Mouse (Mus musculus): ENCODE results near the gene Fyb. TPM values are rescaled to one million over a fixed set of nuclear protein-coding genes. Genes with fewer than 3 reads are reported as not detected.

Fyb gene
- total RNA-seq (2021) = 1 to 10 TPM; 3.7 to 4.3 TPM
- long read RNA-seq, experiment 1 = 0 reads
- long read RNA-seq, experiment 2 = 0 reads

DNA sequence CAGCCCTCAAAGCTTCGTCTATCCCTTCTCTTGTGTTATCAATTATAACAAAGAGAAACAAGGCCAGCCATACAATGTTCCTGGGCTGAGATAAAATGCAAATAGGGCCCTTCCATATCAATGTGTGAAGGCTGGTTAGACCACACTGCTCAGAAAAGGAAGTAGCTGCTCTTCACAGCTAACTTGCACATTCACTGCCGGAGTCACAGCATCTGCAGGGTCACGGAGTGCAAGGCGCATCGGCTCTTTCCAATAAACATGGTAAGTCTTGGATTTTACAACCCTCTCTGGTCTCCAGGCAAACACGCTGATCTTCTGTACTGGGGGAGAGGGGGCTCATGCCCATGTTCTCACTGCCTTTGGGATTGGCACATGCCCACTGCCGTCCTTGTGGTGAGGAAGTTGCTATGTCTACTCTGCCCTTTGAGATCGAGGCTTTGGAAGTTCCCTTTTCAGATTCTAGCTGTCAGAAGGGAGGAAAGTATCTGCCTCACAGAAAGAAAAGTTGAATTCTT is at the start of gene Fyb:
Gene Fyb, plus strand, starts transcription at position 201 of the 515 bp plus-strand sequence.
- no peak for DNase-seq

GRCm38 (mm10) chr15:6483561-6483960 is 39.1 kb upstream of the Fyb start:
- DNase-seq = no peak

- DNase-seq = no peak
These were observed 30.3 kb upstream of the Fyb start for GRCm38 (mm10) chr15:6492386-6492785.

- no peak for DNase-seq
These were observed 24.1 kb upstream of the Fyb start for GRCm38 (mm10) chr15:6498396-6499070.

GRCm38 (mm10) chr15:6500787-6501186 is 21.9 kb upstream of the Fyb start:
- DNase-seq = no peak

- no peak for DNase-seq
These were observed 5.1 kb upstream of the Fyb start for GRCm38 (mm10) chr15:6517525-6517924.

DNA sequence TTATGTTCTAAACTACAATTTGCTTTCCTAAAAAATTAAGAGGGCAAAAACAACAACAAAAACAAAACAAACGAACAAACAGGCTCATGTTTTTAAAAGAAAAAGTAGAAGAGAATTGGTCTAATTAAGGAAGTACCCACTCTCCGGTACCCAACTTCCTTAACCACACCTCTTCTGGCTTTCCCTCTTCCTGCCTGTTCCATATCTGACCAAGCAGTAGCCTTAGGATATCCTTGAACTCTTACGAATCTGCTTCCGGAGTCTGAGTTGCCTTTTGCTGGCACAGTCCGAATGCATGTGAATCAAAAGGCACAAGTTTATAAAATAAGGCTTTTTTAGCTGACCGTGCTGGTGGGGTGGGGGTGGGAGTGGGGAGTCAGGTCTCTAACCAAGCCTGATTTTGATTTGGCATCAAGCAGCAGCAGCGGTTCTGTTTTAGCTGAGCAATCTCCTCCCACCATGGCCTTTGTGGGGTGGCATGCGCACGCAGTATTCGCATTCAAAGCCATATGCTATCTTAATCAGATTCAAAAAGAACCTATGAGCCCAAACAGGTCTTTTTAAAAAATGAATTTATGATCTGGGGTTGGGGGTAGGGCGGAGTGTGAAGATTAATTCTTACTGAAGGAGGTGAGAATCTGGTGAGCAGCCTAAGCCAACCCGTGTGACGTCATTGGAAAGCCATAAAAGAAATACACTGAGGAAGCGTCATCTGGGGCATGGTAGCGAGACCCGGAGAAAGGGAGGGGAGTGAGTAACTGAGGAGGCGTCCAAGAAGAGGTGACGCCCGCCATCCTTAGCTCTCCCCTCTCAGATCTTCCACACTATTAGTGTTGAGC is 3.0 kb upstream of the Fyb start:
- DNase-seq = no peak

- no peak for DNase-seq
These were observed 2.0 kb upstream of the Fyb start for GRCm38 (mm10) chr15:6520505-6521155.

- no peak for DNase-seq
These were observed 2.1 kb downstream of the Fyb start for GRCm38 (mm10) chr15:6524801-6525200.

DNA sequence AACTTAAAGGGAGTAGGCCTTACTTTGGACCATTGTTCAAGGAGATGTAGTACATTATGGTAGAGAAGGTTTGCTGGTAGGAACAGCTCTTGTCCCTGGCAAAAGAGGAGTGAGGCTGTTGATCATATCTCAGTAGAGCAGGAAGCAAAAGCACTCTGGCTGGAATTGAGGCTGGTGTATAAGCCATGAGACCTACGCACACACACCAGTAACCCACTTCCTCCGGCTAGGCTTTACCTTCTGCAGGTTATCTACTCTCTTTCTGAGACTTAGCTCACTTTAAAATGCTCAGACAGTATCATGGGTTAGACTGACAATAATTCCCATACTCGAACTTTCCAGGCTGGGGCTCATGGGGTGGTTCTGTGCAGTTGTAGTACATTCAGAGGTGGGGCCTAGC is 2.7 kb downstream of the Fyb start:
- DNase-seq = no peak

GRCm38 (mm10) chr15:6533858-6534343 is 11.2 kb downstream of the Fyb start:
- DNase-seq = no peak

DNA sequence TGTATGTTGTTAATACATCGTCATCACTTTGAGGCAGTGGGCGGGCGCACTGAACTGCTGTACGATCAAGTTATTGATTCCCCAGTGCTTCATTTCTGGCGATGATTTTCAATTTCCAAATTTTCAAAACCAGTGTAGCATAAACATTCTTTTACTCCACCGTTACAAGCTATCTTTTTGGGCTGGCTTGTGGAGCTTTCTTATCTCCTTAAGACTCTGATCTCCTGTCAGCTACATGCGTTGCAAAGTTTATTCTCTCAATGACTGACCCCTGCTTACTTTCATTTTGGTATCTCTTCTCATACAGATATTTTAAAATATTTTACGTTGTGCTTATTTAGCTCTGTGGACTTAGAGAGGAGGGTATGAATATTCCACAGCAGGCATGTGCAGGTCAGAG is 11.9 kb downstream of the Fyb start:
- no peak for DNase-seq

DNA sequence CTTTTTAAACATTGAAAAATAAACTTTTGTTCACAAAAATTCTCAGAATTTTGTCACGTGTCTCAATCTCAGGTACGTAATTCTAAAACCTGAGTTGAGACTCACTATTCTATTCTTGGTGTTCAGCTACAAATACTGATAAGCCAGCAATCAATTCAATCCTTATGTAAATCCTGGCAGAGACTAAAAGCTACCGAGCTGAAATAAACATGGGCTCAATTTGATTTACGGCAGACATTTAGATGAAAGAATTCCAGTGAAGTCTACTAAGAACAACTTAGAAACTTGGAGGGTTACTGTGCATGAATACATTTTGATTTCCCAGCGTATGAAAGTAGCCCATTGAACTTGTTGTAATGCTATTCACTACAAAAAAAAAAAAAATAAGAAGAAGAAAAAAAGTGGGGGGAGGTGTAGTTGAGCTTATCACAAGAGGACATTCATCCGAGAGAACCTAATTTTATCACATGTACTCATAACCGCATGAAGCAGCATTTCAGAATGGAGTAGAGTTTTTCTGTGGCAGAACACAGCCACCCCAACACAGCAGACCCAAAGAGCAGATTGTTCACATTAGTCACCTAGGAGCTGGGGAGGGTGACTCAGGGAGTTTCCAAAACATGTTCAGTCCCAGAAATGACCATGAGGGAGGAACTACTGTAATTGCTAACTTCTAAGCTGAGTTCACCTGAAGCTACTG is 17.1 kb downstream of the Fyb start:
- no peak for DNase-seq

DNA sequence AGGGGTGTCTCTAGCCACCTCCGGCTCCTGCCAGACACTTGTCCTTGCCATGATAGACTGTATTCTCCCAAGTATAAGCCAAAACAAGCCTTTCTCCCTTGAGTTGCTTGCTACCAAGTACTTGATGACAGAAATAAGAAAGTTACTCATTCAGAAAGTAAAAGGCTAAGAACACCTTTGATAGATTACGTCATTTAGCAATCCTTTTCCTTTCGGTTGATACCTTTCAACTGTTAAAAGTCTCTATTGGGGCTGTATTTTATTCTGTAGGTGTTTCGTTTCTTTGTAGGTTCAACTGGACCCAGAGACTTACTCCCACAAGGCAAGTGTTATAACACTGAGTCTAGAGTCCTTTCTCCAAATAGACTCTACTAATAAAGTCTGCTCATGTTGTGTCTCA is 26.3 kb downstream of the Fyb start:
- no peak for DNase-seq

GRCm38 (mm10) chr15:6551875-6552274 is 29.2 kb downstream of the Fyb start:
- DNase-seq = no peak

DNA sequence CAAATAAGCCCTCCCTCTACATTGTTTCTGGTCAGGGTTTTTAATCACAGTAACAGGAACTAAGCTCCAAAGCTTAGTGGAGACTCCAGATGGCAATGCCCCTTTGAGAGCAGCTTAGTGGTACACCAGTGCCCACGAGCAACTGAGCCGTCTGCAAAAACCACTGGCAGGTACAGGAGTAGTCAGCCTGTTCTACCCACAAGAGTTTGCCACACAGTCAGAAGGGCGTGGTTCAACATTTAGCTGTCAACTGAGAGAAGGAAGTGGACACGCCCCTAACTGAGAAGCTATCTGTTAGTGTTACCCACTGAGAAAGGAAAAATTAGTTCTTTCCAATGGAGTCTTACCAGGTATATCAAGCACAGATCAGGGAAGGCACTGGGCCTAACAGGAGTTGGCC is 32.1 kb downstream of the Fyb start:
- no peak for DNase-seq

GRCm38 (mm10) chr15:6555536-6555935 is 32.9 kb downstream of the Fyb start:
- no peak for DNase-seq

DNA sequence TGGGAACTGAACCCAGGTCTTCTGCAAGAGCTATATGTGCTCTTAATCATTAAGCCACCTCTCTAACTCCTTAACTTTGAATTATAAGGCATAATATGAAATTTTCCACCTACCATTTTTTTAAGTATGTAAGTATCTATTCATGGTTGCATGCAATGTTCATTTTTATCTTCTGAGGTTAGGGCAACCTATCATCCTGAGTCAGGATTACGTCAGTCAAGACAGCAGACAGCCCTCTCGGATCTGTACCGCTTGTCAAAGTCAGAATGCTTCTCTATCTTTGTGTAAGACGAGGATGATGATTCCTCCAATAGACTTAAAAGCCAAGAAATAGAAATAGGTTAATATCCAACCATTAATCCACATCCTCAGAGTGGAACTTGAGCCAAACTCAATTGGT is 33.6 kb downstream of the Fyb start:
- DNase-seq = no peak

- DNase-seq = no peak
These were observed 34.3 kb downstream of the Fyb start for GRCm38 (mm10) chr15:6556911-6557310.

DNA sequence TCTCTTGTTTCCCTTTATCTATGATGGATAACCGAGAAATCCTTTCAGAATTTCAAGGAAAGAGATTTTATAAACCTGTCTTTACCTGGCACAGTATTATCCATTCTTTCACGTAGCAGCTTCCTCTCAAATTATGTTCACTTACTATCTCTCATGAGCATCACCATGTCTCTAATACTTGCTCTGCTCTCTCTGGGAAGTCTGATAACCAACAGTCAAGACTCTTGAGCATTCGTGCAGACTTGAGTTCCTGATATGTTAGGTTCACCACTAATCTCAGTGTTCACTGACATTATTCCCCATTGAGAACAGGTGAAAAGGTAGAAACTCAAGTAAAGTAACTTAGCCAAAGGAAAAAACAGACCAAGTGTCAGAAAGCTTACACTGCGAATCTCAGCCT is 34.9 kb downstream of the Fyb start:
- DNase-seq = no peak

GRCm38 (mm10) chr15:6559188-6559587 is 36.5 kb downstream of the Fyb start:
- DNase-seq = no peak

- DNase-seq = no peak
These were observed 38.0 kb downstream of the Fyb start for GRCm38 (mm10) chr15:6560696-6561095.

Measured in gastrocnemius, postnatal 10 days (tissue).